35 mouse cellular contexts compared by ENCODE assay signal in genomic region chr2:170474125-170474524, GRCm38 (mm10). TPM values are rescaled to one million over a fixed set of nuclear protein-coding genes. Genes with fewer than 3 reads are reported as not detected.
"Had no signal": no experiment of that assay in that cellular context is flagged by ENCODE, and none has a peak within 500 bp of the region (broad histone marks: within the 10 kb centered on the region; RNA-seq: fewer than 3 reads in every experiment).

No protein-coding gene starts in this region.

- H3K27me3 ChIP-seq: hindbrain, embryonic 15.5 days; intestine, embryonic 15.5 days had no signal

- H3K36me3 ChIP-seq: heart, embryonic 10.5 days; heart, embryonic 12.5 days; heart, embryonic 13.5 days; heart, embryonic 15.5 days; hindbrain, embryonic 10.5 days; hindbrain, embryonic 12.5 days; hindbrain, embryonic 13.5 days; hindbrain, embryonic 15.5 days; intestine, embryonic 15.5 days; kidney, embryonic 15.5 days had no signal

- H3K4me3 ChIP-seq: heart, adult 2 months; heart, embryonic 10.5 days; heart, embryonic 12.5 days; heart, embryonic 13.5 days; heart, embryonic 15.5 days; hindbrain, embryonic 10.5 days; hindbrain, embryonic 12.5 days; hindbrain, embryonic 13.5 days; hindbrain, embryonic 15.5 days; intestine, embryonic 15.5 days; kidney, embryonic 15.5 days; layer of hippocampus, adult 2 months; left cerebral cortex, adult 2 months had no signal

- DNase-seq: heart, adult 2 months; heart, postnatal 10 days; heart, postnatal 14 days; heart, postnatal 36 days; heart, postnatal 4 days; kidney, adult 18-20 months; kidney, adult 8-10 months; kidney, postnatal 10 days; layer of hippocampus, adult 9-11 months; layer of hippocampus, postnatal 36 days had no signal

- H3K27ac ChIP-seq: heart, adult 2 months; heart, embryonic 10.5 days; heart, embryonic 13.5 days; heart, embryonic 15.5 days; hindbrain, embryonic 10.5 days; hindbrain, embryonic 12.5 days; hindbrain, embryonic 13.5 days; hindbrain, embryonic 14.5 days; hindbrain, embryonic 15.5 days; hindbrain, postnatal 0 days; intestine, embryonic 15.5 days; kidney, postnatal 0 days; layer of hippocampus, adult 2 months; left cerebral cortex, adult 2 months had no signal

- H3K4me1 ChIP-seq: intestine, embryonic 15.5 days had no signal

RNA-seq across cellular contexts. Expression of gene Cyp24a1, which starts 22.8 kb away (rescaled TPM):
- polyA plus RNA-seq: heart, adult 2 months; heart, embryonic 10.5 days; heart, embryonic 11.5 days; heart, embryonic 12.5 days; heart, embryonic 13.5 days; heart, embryonic 14.5 days; heart, embryonic 15.5 days; heart, embryonic 16.5 days; heart, postnatal 0 days; hindbrain, embryonic 12.5 days; hindbrain, embryonic 13.5 days; inflammation-experienced regulatory T-cells, adult 6 months; intestine, embryonic 14.5 days; intestine, embryonic 15.5 days; intestine, embryonic 16.5 days; intestine, postnatal 0 days; large intestine, adult 2 months had no signal

RNA-seq across cellular contexts. Expression of gene Bcas1, which starts 46.5 kb away (rescaled TPM):
- polyA plus RNA-seq: kidney, embryonic 14.5 days had no signal
